Mouse (Mus musculus): ENCODE results near the gene Sdhaf1.
A peak's percentile ranks its signal among the peaks of the same experiment; 100 is the strongest.

The Sdhaf1 gene

GRCm38 (mm10) chr7:30291215-30292131 lies 32.2 kb downstream of the Sdhaf1 start, which contains the start of gene Clip3:
Gene Clip3 (plus strand): TSS chr7:30291728.
- peak; percentile 92 for DNase-seq

GRCm38 (mm10) chr7:30289714-30290399 lies 33.8 kb downstream of the Sdhaf1 start:
- peak; percentile 20 for DNase-seq

GRCm38 (mm10) chr7:30289071-30289713 lies 34.5 kb downstream of the Sdhaf1 start:
- peak; percentile 39 for DNase-seq

- peak; percentile 58 for DNase-seq
Observed at GRCm38 (mm10) chr7:30288046-30288445, 35.6 kb downstream of the Sdhaf1 start.

GRCm38 (mm10) chr7:30286701-30287410 lies 36.8 kb downstream of the Sdhaf1 start:
- DNase-seq = peak; percentile 83

- DNase-seq = no peak
Observed at GRCm38 (mm10) chr7:30282740-30283139, 41.0 kb downstream of the Sdhaf1 start.

- peak; percentile 10 for DNase-seq
Observed at GRCm38 (mm10) chr7:30281522-30281921, 42.2 kb downstream of the Sdhaf1 start.

GRCm38 (mm10) chr7:30280670-30281138 lies 43.0 kb downstream of the Sdhaf1 start:
- peak; percentile 81 for DNase-seq

GRCm38 (mm10) chr7:30279951-30280669 lies 43.6 kb downstream of the Sdhaf1 start, which contains the start of the genes Thap8 and Wdr62:
Gene Thap8 (plus strand): TSS chr7:30280094.
Gene Wdr62 (minus strand): TSS chr7:30280419.
- DNase-seq = peak; percentile 90

GRCm38 (mm10) chr7:30279536-30279935 lies 44.2 kb downstream of the Sdhaf1 start:
- DNase-seq = peak; percentile 11

GRCm38 (mm10) chr7:30278911-30279310 lies 44.8 kb downstream of the Sdhaf1 start:
- DNase-seq = no peak

GRCm38 (mm10) chr7:30274383-30274782 lies 49.3 kb downstream of the Sdhaf1 start:
- DNase-seq = no peak
